Mouse (Mus musculus): ENCODE measurements around the gene Pakap.

DNA sequence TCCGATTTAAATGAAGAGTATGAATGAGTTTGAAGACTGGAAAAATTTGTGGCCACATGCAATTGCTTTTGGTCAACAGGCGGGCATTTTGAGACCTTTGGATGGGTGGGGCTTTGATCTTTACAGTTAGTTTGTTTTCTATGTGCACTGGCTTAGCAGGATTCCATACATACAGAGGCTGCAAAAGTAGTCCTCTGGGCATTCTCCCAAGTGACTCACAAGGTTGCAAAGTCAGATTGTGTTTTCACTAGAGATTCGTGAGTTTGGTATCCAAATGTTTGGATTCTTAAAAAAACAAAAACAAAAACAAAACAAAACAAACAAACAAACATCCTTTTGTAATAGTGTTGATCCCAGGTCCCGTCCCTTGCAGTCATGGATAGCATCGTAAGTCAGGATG lies 7.7 kb downstream of the Pakap start:
- TF ChIP-seq TAL1 (IDR thresholded peaks at IDR 0.05; ENCODE audit: low read length) = no peak
- TF ChIP-seq GATA1 (IDR thresholded peaks at IDR 0.05; ENCODE audit: low read length) = no peak

All from erythroblast, embryonic 14.5 days (primary cell).